Mouse (Mus musculus) thymus, adult 2 months (tissue): Measurements from ENCODE around the gene Fam229a.

ENCODE experiments used
- CTCF ChIP-seq: fragments of 200-500 bp; IDR thresholded peaks from 2 replicates; pipeline ENCODE4 v1.5.1; 2012; ENCODE audit warnings: mild to moderate bottlenecking, control low read depth, low read length, moderate library complexity, borderline replicate concordance; ENCODE audit not compliant: control insufficient read depth, poor library complexity, insufficient read depth; ENCODE audit errors: extremely low read depth
- POLR2A ChIP-seq: fragments of 200-500 bp; IDR thresholded peaks from 2 replicates; pipeline ENCODE4 v1.6.1; 2012; ENCODE audit warnings: mild to moderate bottlenecking, low read length, control low read depth, moderate library complexity; ENCODE audit not compliant: control insufficient read depth, poor library complexity, insufficient read depth; ENCODE audit errors: extremely low read depth

DNA sequence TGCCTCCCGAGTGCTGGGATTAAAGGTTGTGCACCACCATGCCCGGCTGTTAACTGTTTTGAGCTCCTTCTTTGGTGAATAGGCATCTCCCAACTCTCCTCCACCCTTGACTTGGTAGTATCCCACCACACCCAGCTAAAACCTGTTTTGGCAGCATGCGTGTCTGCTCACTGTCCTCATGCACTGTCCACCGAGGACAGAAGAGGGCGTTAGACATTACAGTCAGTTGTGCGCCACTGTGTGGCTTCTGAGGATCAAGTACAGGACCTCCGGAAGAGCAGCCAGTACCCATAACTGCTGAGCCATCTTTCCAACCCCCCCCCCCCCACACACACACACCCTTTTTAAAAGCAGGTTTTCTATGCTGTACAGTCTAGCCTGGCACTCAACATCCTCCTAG lies 3.7 kb downstream of the Fam229a start:
- TF ChIP-seq CTCF (no peak), POLR2A (no peak)
